Mouse (Mus musculus): Measurements from ENCODE around the gene Tex33.
"Not testable (repeated sequence)": the region's sequence is repeated elsewhere in the genome, so short reads cannot be mapped to it uniquely, and the experiment has no call there.

Tex33 gene

GRCm38 (mm10) chr15:78374204-78374603 is 21.5 kb downstream of the Tex33 start:
- no peak for DNase-seq (ENCODE audit: low read depth, low spot score)

GRCm38 (mm10) chr15:78372796-78373195 is 22.9 kb downstream of the Tex33 start:
- DNase-seq (ENCODE audit: low read depth, low spot score) = no peak

GRCm38 (mm10) chr15:78369641-78370040 is 26.1 kb downstream of the Tex33 start:
- no peak for DNase-seq (ENCODE audit: low read depth, low spot score)

GRCm38 (mm10) chr15:78368926-78369346 is 26.8 kb downstream of the Tex33 start:
- DNase-seq (ENCODE audit: low read depth, low spot score) = peak; percentile 20

GRCm38 (mm10) chr15:78367811-78368210 is 27.9 kb downstream of the Tex33 start:
- no peak for DNase-seq (ENCODE audit: low read depth, low spot score)

- DNase-seq (ENCODE audit: low read depth, low spot score) = no peak
These were observed 28.8 kb downstream of the Tex33 start for GRCm38 (mm10) chr15:78366875-78367274.

- no peak for DNase-seq (ENCODE audit: low read depth, low spot score)
These were observed 29.8 kb downstream of the Tex33 start for GRCm38 (mm10) chr15:78365916-78366315.

GRCm38 (mm10) chr15:78355548-78355947 is 40.2 kb downstream of the Tex33 start:
- DNase-seq (ENCODE audit: low read depth, low spot score) = no peak

- peak; percentile 13 for DNase-seq (ENCODE audit: low read depth, low spot score)
These were observed 40.8 kb downstream of the Tex33 start for GRCm38 (mm10) chr15:78354958-78355357.

- no peak for DNase-seq (ENCODE audit: low read depth, low spot score)
These were observed 44.0 kb downstream of the Tex33 start for GRCm38 (mm10) chr15:78351586-78352165.

- DNase-seq (ENCODE audit: low read depth, low spot score) = no peak
These were observed 51.1 kb downstream of the Tex33 start for GRCm38 (mm10) chr15:78344567-78344966.

- no peak for DNase-seq (ENCODE audit: low read depth, low spot score)
These were observed 52.0 kb downstream of the Tex33 start for GRCm38 (mm10) chr15:78343683-78344082.

GRCm38 (mm10) chr15:78340919-78341318 is 54.8 kb downstream of the Tex33 start:
- DNase-seq (ENCODE audit: low read depth, low spot score) = not testable (repeated sequence)

GRCm38 (mm10) chr15:78339627-78340423 is 55.9 kb downstream of the Tex33 start:
- peak; percentile 9 for DNase-seq (ENCODE audit: low read depth, low spot score)

GRCm38 (mm10) chr15:78334380-78334779 is 61.3 kb downstream of the Tex33 start:
- no peak for DNase-seq (ENCODE audit: low read depth, low spot score)

GRCm38 (mm10) chr15:78332981-78333380 is 62.7 kb downstream of the Tex33 start:
- DNase-seq (ENCODE audit: low read depth, low spot score) = no peak

- DNase-seq (ENCODE audit: low read depth, low spot score) = no peak
These were observed 64.0 kb downstream of the Tex33 start for GRCm38 (mm10) chr15:78331523-78332340.

GRCm38 (mm10) chr15:78330706-78331105 is 65.0 kb downstream of the Tex33 start:
- DNase-seq (ENCODE audit: low read depth, low spot score) = no peak

GRCm38 (mm10) chr15:78329972-78330371 is 65.7 kb downstream of the Tex33 start:
- DNase-seq (ENCODE audit: low read depth, low spot score) = not testable (repeated sequence)

- no peak for DNase-seq (ENCODE audit: low read depth, low spot score)
These were observed 67.1 kb downstream of the Tex33 start for GRCm38 (mm10) chr15:78328520-78329097.

All from c-Kit-negative CD71-positive TER-119-positive erythroid progenitor cells, embryonic 14.5 days (primary cell).